Mouse (Mus musculus) liver, embryonic 14.5 days (tissue): ENCODE results near the gene Glb1l.

Experiments used
- CTCF ChIP-seq: IDR thresholded peaks from 2 replicates; pipeline ENCODE4 v1.5.1; 2016; ENCODE audit warnings: antibody characterized with exemption, low read depth, control low read depth
- EP300 ChIP-seq: IDR thresholded peaks from 2 replicates; pipeline ENCODE4 v1.6.1; 2016; ENCODE audit warnings: antibody characterized with exemption, low read depth

GRCm38 (mm10) chr1:75208967-75209678, 1.5 kb downstream of the Glb1l start:
- TF ChIP-seq CTCF = no peak
- no peak for TF ChIP-seq EP300
